Mouse (Mus musculus) c-Kit-positive CD71-positive TER-119-negative erythroid progenitor cells, embryonic 14.5 days (primary cell): Measurements from ENCODE around the gene Olfr1358.
"Not testable (repeated sequence)": the region's sequence is repeated elsewhere in the genome, so short reads cannot be mapped to it uniquely, and the experiment has no call there.

Source experiments
- DNase-seq: peaks from one replicate; pipeline ENCODE4 v3.0.0-alpha.2; 2013; ENCODE audit warnings: low read depth

Gene Olfr1358

GRCm38 (mm10) chr10:78517128-78517527, at the start of gene Olfr1358:
Gene Olfr1358, plus strand, starts transcription at chr10:78517428.
- DNase-seq: no peak

- DNase-seq: no peak
Observed at GRCm38 (mm10) chr10:78467761-78468310, 49.4 kb upstream of the Olfr1358 start.

- DNase-seq: no peak
Observed at GRCm38 (mm10) chr10:78470582-78471313, 46.5 kb upstream of the Olfr1358 start.

GRCm38 (mm10) chr10:78472046-78472445, 45.2 kb upstream of the Olfr1358 start:
- no peak for DNase-seq

- DNase-seq: no peak
Observed at GRCm38 (mm10) chr10:78473434-78473833, 43.8 kb upstream of the Olfr1358 start.

- DNase-seq: no peak
Observed at GRCm38 (mm10) chr10:78474759-78475158, 42.5 kb upstream of the Olfr1358 start.

- no peak for DNase-seq
Observed at GRCm38 (mm10) chr10:78476821-78477220, 40.4 kb upstream of the Olfr1358 start.

- DNase-seq: no peak
Observed at GRCm38 (mm10) chr10:78480954-78481927, 36.0 kb upstream of the Olfr1358 start.

GRCm38 (mm10) chr10:78481928-78482499, 35.2 kb upstream of the Olfr1358 start:
- DNase-seq: peak; percentile 77

- not testable (repeated sequence) for DNase-seq
Observed at GRCm38 (mm10) chr10:78485369-78485768, 31.9 kb upstream of the Olfr1358 start.

- no peak for DNase-seq
Observed at GRCm38 (mm10) chr10:78486871-78487270, 30.4 kb upstream of the Olfr1358 start.

- peak; percentile 60 for DNase-seq
Observed at GRCm38 (mm10) chr10:78487431-78488086, 29.7 kb upstream of the Olfr1358 start.

GRCm38 (mm10) chr10:78502986-78503733, 14.1 kb upstream of the Olfr1358 start:
- DNase-seq: no peak

- no peak for DNase-seq
Observed at GRCm38 (mm10) chr10:78519792-78520191, 2.6 kb downstream of the Olfr1358 start.

- DNase-seq: peak; percentile 19
Observed at GRCm38 (mm10) chr10:78520260-78521005, 3.2 kb downstream of the Olfr1358 start.

GRCm38 (mm10) chr10:78525071-78525470, 7.8 kb downstream of the Olfr1358 start:
- DNase-seq: not testable (repeated sequence)

GRCm38 (mm10) chr10:78525511-78525910, 8.3 kb downstream of the Olfr1358 start:
- DNase-seq: no peak

- no peak for DNase-seq
Observed at GRCm38 (mm10) chr10:78540943-78541342, 23.7 kb downstream of the Olfr1358 start.

GRCm38 (mm10) chr10:78565070-78565469, 47.8 kb downstream of the Olfr1358 start:
- DNase-seq: no peak

- no peak for DNase-seq
Observed at GRCm38 (mm10) chr10:78569191-78569590, 52.0 kb downstream of the Olfr1358 start.
